Mouse (Mus musculus) heart, embryonic 16.5 days (tissue): ENCODE measurements around the gene Jph2. TPM values are rescaled to one million over a fixed set of nuclear protein-coding genes. Genes with fewer than 3 reads are reported as not detected.

Source experiments
- ATAC-seq: fragments of 200-750 bp; cut with Nextera tagmentation; replicated peaks from 2 replicates; pipeline ENCODE4 v1.8.0; 2017; ENCODE audit warnings: moderate number of reproducible peaks; ENCODE audit not compliant: insufficient read depth, low FRiP score; ENCODE audit errors: extremely low read depth
- H3K27ac ChIP-seq: fragments of 300-500 bp; sonication (generic); 2 replicates; pipeline ENCODE4 v1.5.1; 2014; ENCODE audit warnings: mild to moderate bottlenecking, low read length, control low read depth, moderate library complexity
- H3K27me3 ChIP-seq: fragments of 300-500 bp; sonication (generic); 2 replicates; pipeline ENCODE4 v1.6.1; 2014; ENCODE audit warnings: low read length, mixed read lengths; ENCODE audit not compliant: control insufficient read depth, insufficient read depth
- H3K36me3 ChIP-seq: fragments of 300-500 bp; sonication (generic); 2 replicates; pipeline ENCODE4 v1.6.1; 2014; ENCODE audit not compliant: control insufficient read depth, insufficient read depth
- H3K4me1 ChIP-seq: fragments of 300-500 bp; sonication (generic); 2 replicates; pipeline ENCODE4 v1.6.1; 2014; ENCODE audit warnings: low read length, mixed read lengths; ENCODE audit not compliant: control insufficient read depth, insufficient read depth
- H3K4me2 ChIP-seq: fragments of 300-500 bp; sonication (generic); 2 replicates; pipeline ENCODE4 v1.6.1; 2014; ENCODE audit warnings: low read depth, mild to moderate bottlenecking, control low read depth, low read length
- H3K4me3 ChIP-seq: fragments of 300-500 bp; sonication (generic); 2 replicates; pipeline ENCODE4 v1.5.1; 2014; ENCODE audit warnings: mild to moderate bottlenecking, control low read depth, low read length
- H3K9ac ChIP-seq: fragments of 300-500 bp; sonication (generic); 2 replicates; pipeline ENCODE4 v1.6.1; 2014; ENCODE audit warnings: low read length, control low read depth
- H3K9me3 ChIP-seq: fragments of 300-500 bp; sonication (generic); replicated peaks from 2 replicates; pipeline ENCODE4 v1.6.1; 2016; ENCODE audit warnings: low read length; ENCODE audit not compliant: control insufficient read depth
- WGBS: fragments of 180-500 bp; shearing (Covaris S2); extraction: QIAGEN DNeasy Blood & Tissue Kit; methylation state at CpG from one replicate; pipeline ENCODE4 v1.1.7; 2014; 5-methylcytosine and 5-hydroxymethylcytosine counted together
- polyA plus RNA-seq: library from polyadenylated mRNA; unstranded; fragments of >200 nt; fragmentation: Nextera tagmentation; extraction: Ambion mirVana; gene quantifications from 2 replicates; pipeline ENCODE4 v1.2.1, GENCODE M21; 2015

The Jph2 gene
- polyA plus RNA-seq, 1 experiment from 2014 or later: 38.5 TPM

DNA sequence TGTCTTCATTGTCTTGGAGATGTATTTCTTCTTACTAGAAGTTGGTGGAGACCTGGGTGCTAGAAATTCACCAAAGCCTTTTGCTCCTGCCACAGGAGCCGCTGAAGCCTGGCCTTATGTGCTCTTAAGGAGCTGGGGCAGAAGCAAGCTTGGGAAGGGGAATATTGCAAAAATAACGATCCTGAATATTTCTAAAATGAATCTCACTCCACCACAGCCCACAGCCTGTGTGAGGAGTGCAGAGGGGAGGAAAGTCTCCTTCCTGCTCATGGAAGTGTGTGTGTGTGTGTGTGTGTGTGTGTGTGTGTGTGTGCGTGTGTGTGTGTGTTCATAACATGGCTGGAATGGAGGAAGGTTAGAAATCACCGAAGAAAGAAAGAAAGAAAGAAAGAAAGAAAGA lies 977 bp upstream of the Jph2 start:
- ATAC-seq: no peak
- Histone ChIP-seq H3K4me2 (peak overlapping the region; percentile 74), H3K27me3 (no peaks in the 10 kb centered on the region), H3K9ac (peak overlapping the region; percentile 59), H3K4me3 (peak overlapping the region; percentile 67), H3K36me3 (no peaks in the 10 kb centered on the region), H3K9me3 (no peaks in the 10 kb centered on the region), H3K4me1 (peaks cover 13% of the 10 kb centered on the region), H3K27ac (peak overlapping the region; percentile 93)
- 58% methylated on average over 4 of the region's 4 CpGs for WGBS

DNA sequence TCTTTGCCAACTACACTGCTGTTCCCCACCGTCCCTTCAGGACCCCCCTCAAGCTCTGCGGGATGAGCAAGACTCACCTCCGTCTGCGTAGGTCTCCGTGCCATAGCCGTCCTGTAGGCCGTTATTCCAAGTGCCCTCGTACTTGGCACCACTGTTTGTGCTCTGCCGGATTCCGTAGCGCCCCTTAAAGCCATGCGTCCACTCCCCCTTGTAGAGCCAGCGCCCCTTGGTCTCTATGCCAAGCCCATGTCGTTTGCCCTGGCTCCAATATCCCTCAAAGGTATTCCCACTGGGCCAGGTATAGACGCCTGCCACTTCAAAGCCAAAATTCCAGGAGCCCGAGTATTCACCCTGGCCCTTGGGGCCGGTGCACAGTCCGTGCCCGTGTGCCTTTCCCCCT lies 722 bp downstream of the Jph2 start:
- H3K4me1 ChIP-seq: peaks cover 15% of the 10 kb centered on the region
- H3K4me3 ChIP-seq: peak overlapping the region; percentile 67
- peak overlapping the region; percentile 86 for H3K9ac ChIP-seq
- H3K9me3 ChIP-seq: no peaks in the 10 kb centered on the region
- 54% methylated on average over 19 of the region's 19 CpGs for WGBS
- H3K4me2 ChIP-seq: peak overlapping the region; percentile 74
- no peaks in the 10 kb centered on the region for H3K27me3 ChIP-seq
- no peak for ATAC-seq
- H3K27ac ChIP-seq: peak overlapping the region; percentile 93
- H3K36me3 ChIP-seq: no peaks in the 10 kb centered on the region

DNA sequence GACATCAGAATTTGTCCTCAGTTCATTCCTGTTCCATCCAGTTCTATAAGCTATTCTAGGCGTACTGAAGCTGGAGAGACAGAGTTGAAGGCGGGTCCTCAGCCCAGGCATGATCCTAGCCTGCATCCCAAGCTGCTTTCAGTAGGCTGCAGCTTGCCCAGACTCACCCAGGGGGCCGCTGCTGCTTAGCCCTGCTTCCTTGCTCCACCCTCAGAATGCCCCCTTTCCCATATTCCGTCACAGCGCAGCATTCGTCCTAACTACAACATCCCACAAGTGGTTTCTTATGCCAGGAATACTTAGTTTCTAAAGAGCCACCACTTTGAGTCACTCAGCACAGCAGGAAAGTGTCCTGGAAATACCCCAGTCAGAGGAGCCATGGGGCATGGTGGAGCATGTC lies 2.8 kb downstream of the Jph2 start:
- no peaks in the 10 kb centered on the region for H3K9me3 ChIP-seq
- 41% methylated on average over 6 of the region's 6 CpGs for WGBS
- peak overlapping the region; percentile 98 for H3K27ac ChIP-seq
- H3K36me3 ChIP-seq: no peaks in the 10 kb centered on the region
- peak overlapping the region; percentile 67 for H3K4me3 ChIP-seq
- peak overlapping the region; percentile 86 for H3K9ac ChIP-seq
- peaks cover 31% of the 10 kb centered on the region for H3K4me1 ChIP-seq
- H3K27me3 ChIP-seq: no peaks in the 10 kb centered on the region
- H3K4me2 ChIP-seq: peak overlapping the region; percentile 74
- ATAC-seq: no peak

GRCm38 (mm10) chr2:163393976-163394375 lies 3.8 kb downstream of the Jph2 start:
- Histone ChIP-seq H3K4me1 (peaks cover 23% of the 10 kb centered on the region), H3K27ac (peak overlapping the region; percentile 98), H3K27me3 (no peaks in the 10 kb centered on the region), H3K9ac (peak overlapping the region; percentile 86), H3K9me3 (no peaks in the 10 kb centered on the region; the same call in 1 of the 2 replicates), H3K36me3 (peaks cover 5% of the 10 kb centered on the region), H3K4me2 (peak overlapping the region; percentile 74), H3K4me3 (peak overlapping the region; percentile 67)
- no peak for ATAC-seq
- 34% methylated on average over 6 of the region's 6 CpGs for WGBS

GRCm38 (mm10) chr2:163393241-163393640 lies 4.6 kb downstream of the Jph2 start:
- no peak for ATAC-seq
- Histone ChIP-seq H3K27me3 (no peaks in the 10 kb centered on the region), H3K4me3 (peak overlapping the region; percentile 67), H3K27ac (peak overlapping the region; percentile 98), H3K36me3 (peaks cover 12% of the 10 kb centered on the region), H3K4me2 (peak overlapping the region; percentile 74), H3K9me3 (no peaks in the 10 kb centered on the region; the same call in 1 of the 2 replicates), H3K4me1 (peaks cover 18% of the 10 kb centered on the region), H3K9ac (peak overlapping the region; percentile 86)
- WGBS: 48% methylated on average over 10 of the region's 10 CpGs

DNA sequence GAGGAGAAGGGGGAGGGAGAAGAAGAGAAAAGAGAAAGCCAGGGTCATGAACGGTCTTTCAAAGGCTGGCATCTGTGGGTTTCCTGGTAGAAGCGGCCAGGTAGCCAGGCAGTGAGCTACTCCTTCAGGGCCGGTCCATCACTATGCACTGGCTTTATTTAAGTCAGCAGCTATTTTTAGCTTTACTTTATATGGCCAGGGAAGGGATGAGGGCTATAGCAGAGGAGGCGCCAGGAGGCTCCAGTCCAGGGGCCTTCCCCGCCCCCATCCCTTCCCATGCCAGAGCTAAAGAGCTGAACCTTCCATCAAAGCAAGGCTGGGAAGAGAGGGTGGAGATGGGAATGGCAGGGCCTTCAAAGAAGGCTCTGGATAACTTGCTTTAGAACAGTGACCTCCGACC lies 5.4 kb downstream of the Jph2 start:
- no peaks in the 10 kb centered on the region; the same call in 1 of the 2 replicates for H3K9me3 ChIP-seq
- peak overlapping the region; percentile 77 for H3K9ac ChIP-seq
- WGBS: 21% methylated on average over 6 of the region's 6 CpGs
- peak overlapping the region; percentile 74 for H3K4me2 ChIP-seq
- peak; percentile 90 for ATAC-seq
- no peaks in the 10 kb centered on the region for H3K27me3 ChIP-seq
- peak overlapping the region; percentile 98 for H3K27ac ChIP-seq
- peak overlapping the region; percentile 44 for H3K4me3 ChIP-seq
- peaks cover 12% of the 10 kb centered on the region for H3K36me3 ChIP-seq
- H3K4me1 ChIP-seq: peaks cover 24% of the 10 kb centered on the region

GRCm38 (mm10) chr2:163386423-163387190 lies 11.2 kb downstream of the Jph2 start:
- Histone ChIP-seq H3K9ac (peak overlapping the region; percentile 47), H3K36me3 (peaks cover 18% of the 10 kb centered on the region), H3K4me2 (peak overlapping the region; percentile 39), H3K9me3 (no peaks in the 10 kb centered on the region; the same call in 1 of the 2 replicates), H3K27me3 (no peaks in the 10 kb centered on the region), H3K4me1 (peaks cover 71% of the 10 kb centered on the region), H3K27ac (peak overlapping the region; percentile 72), H3K4me3 (no peak overlapping the region)
- ATAC-seq: peak; percentile 65
- WGBS: 36% methylated on average over 15 of the region's 15 CpGs

GRCm38 (mm10) chr2:163385126-163385525 lies 12.7 kb downstream of the Jph2 start:
- H3K4me3 ChIP-seq: no peak overlapping the region
- peak overlapping the region; percentile 39 for H3K4me2 ChIP-seq
- H3K27me3 ChIP-seq: no peaks in the 10 kb centered on the region
- H3K9me3 ChIP-seq: no peaks in the 10 kb centered on the region; the same call in 1 of the 2 replicates
- WGBS: 53% methylated on average over 6 of the region's 6 CpGs
- peak overlapping the region; percentile 67 for H3K27ac ChIP-seq
- H3K4me1 ChIP-seq: peaks cover 71% of the 10 kb centered on the region
- peak overlapping the region; percentile 53; the same call in 1 of the 2 replicates for H3K9ac ChIP-seq
- ATAC-seq: 0 out of 2 replicates have a peak, but pooled peaks have one; percentile 16
- peaks cover 18% of the 10 kb centered on the region for H3K36me3 ChIP-seq

- Histone ChIP-seq H3K9ac (0 out of 2 replicates have a peak overlapping the region, but pooled peaks have one; percentile 17), H3K36me3 (peaks cover 6% of the 10 kb centered on the region; the same call in 1 of the 2 replicates), H3K27ac (peak overlapping the region; percentile 56), H3K4me2 (no peak overlapping the region), H3K27me3 (0 out of 2 replicates have a peak, but pooled peaks cover 2% of the 10 kb centered on the region), H3K9me3 (0 out of 2 replicates have a peak, but pooled peaks cover 2% of the 10 kb centered on the region), H3K4me3 (no peak overlapping the region), H3K4me1 (peaks cover 80% of the 10 kb centered on the region)
- WGBS: 75% methylated on average over 8 of the region's 8 CpGs
- ATAC-seq: no peak
Measured at GRCm38 (mm10) chr2:163381246-163381645, 16.5 kb downstream of the Jph2 start.
